Mouse (Mus musculus) duodenum, adult 2 months (tissue): ENCODE results near the gene Chrna5. TPM values are rescaled to one million over a fixed set of nuclear protein-coding genes. Genes with fewer than 3 reads are reported as not detected.

Experiments
- polyA plus RNA-seq: library from polyadenylated mRNA; depleted of rRNA; stranded (reverse); fragments of >200 nt; gene quantifications from 2 replicates; pipeline ENCODE4 v1.2.3, GENCODE M21; 2012; ENCODE audit warnings: low replicate concordance; rRNA removed

The Chrna5 gene
- not detected in 2 replicates for polyA plus RNA-seq

DNA sequence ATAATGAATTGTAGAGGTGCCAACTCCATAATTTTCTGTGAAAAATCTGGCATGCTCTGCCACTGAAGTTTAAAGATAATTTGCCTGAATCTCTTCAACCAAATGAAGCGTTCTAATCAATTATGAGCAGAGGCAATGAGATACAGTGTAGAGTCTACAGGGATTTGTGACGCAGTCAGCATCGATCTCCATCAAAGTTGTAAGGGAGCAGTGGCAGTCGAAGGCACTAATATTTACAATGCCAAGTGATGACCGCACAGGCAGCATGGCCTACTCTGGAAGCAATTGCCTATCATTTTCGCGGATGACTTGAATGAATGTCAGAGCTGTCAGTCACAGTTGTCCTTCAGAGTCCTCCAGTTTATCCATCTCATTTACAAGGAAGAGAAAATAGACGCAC, at the start of gene Chrna5:
Gene Chrna5, plus strand, starts transcription at position 207 of the 400 bp plus-strand sequence.

DNA sequence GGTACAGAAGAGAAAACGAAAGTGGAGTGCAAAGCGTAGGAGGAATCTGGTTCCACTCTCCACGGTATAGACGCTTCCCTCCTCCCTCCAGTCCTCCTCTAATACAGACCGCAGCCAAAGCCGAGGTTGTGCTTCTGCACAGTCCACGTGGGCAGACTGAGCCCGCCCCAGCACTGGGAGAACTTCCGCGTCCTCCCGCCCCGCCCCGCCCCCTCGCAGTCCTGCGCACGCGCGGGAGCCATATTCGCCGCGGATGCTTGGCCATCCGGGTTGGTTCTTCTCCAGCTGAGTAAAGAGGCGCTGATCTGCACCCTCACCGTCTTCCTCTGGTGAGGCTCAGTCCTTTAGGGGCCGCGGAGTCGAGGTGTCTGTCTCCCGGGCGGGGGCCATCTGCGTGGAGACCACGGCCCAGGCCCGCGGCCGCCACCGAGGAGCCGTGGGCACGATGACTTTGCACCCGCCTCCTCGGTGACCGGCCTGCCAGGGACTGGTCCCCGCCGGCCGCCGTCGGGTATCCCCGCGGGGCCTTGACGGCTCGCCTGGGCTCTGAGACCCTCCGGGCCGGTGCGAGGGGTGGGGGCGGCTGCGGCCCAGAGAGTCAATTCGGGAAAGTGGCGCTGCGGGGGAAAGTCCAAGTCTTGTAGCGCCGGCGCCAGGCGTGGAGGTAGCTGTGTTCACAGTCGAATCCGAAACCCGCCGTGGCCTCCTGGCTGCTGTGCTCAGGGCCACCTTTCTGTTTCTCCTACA, 29.9 kb upstream of the Chrna5 start, which contains the start of the genes Psma4 and AY074887:
Gene Psma4, plus strand, starts transcription at position 216 of the 747 bp plus-strand sequence.
Gene AY074887, minus strand, starts transcription at position 424 of the 747 bp plus-strand sequence.

DNA sequence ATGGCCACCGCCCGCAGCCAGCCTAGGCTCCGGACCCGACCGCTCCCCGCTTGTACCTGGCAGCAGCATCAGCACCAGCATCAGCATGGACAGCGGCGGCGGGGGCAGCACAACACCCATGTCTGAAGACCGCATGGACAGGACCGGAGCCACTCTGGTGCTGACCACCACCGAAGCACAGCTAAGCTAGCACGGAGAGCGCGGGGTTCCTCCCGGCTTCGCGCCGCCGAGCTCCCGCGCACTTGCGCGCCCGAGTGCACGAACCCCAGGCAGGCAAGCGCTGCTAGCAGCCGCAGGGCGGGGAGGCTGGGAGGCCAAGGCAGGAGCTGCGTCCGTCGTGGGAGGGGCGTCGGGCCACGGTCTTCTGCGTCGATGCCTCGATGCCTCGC, 45.6 kb downstream of the Chrna5 start, which contains the start of gene Chrna3:
Gene Chrna3, minus strand, starts transcription at position 288 of the 389 bp plus-strand sequence.

DNA sequence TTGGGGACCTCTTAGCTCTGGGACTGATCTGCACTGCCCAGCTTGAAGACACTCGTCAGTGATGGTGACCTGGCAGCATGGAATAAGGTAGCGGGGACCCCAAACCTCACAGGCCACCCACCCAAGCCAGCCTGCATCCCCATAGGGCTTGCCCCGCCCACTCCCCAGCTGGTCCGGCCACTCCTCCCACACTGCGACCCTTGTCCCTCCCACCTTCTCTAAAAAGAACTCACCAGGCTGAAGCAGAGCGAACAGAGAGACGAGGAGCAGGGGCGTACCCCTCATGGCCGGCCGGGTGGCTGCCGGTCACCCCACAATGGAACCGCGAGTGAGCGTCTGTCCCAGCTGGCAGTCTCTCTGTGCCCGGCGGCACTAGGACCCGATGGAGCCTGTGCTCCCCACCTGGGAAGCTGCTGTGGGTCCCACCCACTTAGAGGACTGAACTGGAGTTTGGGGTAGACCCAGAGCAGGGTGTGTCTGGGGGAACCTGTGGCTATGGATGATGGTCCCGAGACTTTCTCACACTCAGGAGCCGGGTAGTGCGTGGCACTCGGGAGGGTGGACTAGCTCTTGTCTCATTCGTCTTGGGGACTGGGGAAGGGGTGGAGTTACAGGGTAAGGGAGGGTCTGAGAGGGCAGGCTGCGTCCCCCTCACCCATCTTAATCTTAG, 67.7 kb downstream of the Chrna5 start, which contains the start of gene Chrnb4:
Gene Chrnb4, minus strand, starts transcription at position 569 of the 670 bp plus-strand sequence.

Other genes with a start within 250 kb of the Chrna5 start
- gene Wdr61, start 246.4 kb upstream of the Chrna5 start, polyA plus RNA-seq: 6.9 and 8.9 TPM in 2 replicates
- 1.8 and 5.5 TPM in 2 replicates for gene Crabp1, start 216.1 kb upstream of the Chrna5 start, polyA plus RNA-seq
- gene Ireb2, start 117.1 kb upstream of the Chrna5 start, polyA plus RNA-seq: 0.64 and 0.88 TPM in 2 replicates
- 0.32 and 0.33 TPM in 2 replicates for gene Hykk, start 63.6 kb upstream of the Chrna5 start, polyA plus RNA-seq
- gene Psma4, start 30.1 kb upstream of the Chrna5 start, polyA plus RNA-seq: 13.9 and 14.9 TPM in 2 replicates
- not detected in 2 replicates for gene AY074887, start 29.9 kb upstream of the Chrna5 start, polyA plus RNA-seq
- 0.65 and 0.88 TPM in 2 replicates for gene Chrna3, start 45.7 kb downstream of the Chrna5 start, polyA plus RNA-seq
- 0.72 and 0.95 TPM in 2 replicates for gene Chrnb4, start 67.9 kb downstream of the Chrna5 start, polyA plus RNA-seq
- gene Ube2q2, start 168.0 kb downstream of the Chrna5 start, polyA plus RNA-seq: 3.9 and 9.1 TPM in 2 replicates
- gene Fbxo22, start 228.0 kb downstream of the Chrna5 start, polyA plus RNA-seq: 6.9 and 7.8 TPM in 2 replicates